Mouse (Mus musculus): ENCODE data around the gene Polr3c. TPM values are rescaled to one million over a fixed set of nuclear protein-coding genes. Genes with fewer than 3 reads are reported as not detected.

The Polr3c gene
- polyA plus RNA-seq, 1 experiment, result 42.9 TPM

DNA sequence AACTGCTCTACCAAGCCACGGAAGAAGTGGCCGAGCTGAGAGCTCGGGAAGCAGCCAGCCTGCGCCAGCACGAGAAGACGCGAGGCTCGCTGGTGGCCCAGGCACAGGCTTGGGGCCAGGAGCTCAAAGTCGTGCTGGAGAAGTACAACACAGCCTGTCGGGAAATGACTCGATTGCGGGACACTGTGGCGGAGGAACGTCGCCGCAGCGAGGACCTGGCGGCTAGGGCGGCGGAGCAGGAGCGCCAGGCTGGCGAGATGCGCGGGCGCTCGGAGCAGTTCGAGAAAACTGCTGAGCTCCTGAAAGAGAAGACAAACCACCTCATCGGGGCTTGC lies 42.6 kb downstream of the Polr3c start:
- H3K27me3 ChIP-seq (ENCODE audit: control insufficient read depth, insufficient read depth, low read length), result no peaks in the 10 kb centered on the region; the same call in 1 of the 2 replicates
- DNase-seq, result peak in 1 of 2 experiments; percentile 32
- 34% methylated on average over 28 of the region's 28 CpGs for WGBS
- H3K4me3 ChIP-seq (replicated peaks; ENCODE audit: insufficient read depth, low read depth, low read length), result peak overlapping the region; percentile 6
- no peak for TF ChIP-seq POLR2A (IDR thresholded peaks at IDR 0.05; ENCODE audit: borderline replicate concordance, insufficient read depth, low read length)
- TF ChIP-seq CTCF (IDR thresholded peaks at IDR 0.05; ENCODE audit: borderline replicate concordance, insufficient read depth, low read depth, low read length), result no peak
- no peak overlapping the region for H3K27ac ChIP-seq (ENCODE audit: insufficient read depth, low read length)
- no peaks in the 10 kb centered on the region for H3K4me1 ChIP-seq (ENCODE audit: control insufficient read depth, insufficient read depth, low read length)

- no peak overlapping the region for H3K27ac ChIP-seq (ENCODE audit: insufficient read depth, low read length)
- no peak for TF ChIP-seq POLR2A (IDR thresholded peaks at IDR 0.05; ENCODE audit: borderline replicate concordance, insufficient read depth, low read length)
- no peak for TF ChIP-seq CTCF (IDR thresholded peaks at IDR 0.05; ENCODE audit: borderline replicate concordance, insufficient read depth, low read depth, low read length)
- no peak for DNase-seq
- peak overlapping the region; percentile 6 for H3K4me3 ChIP-seq (replicated peaks; ENCODE audit: insufficient read depth, low read depth, low read length)
- 62% methylated on average over 17 of the region's 17 CpGs for WGBS
- no peaks in the 10 kb centered on the region for H3K4me1 ChIP-seq (ENCODE audit: control insufficient read depth, insufficient read depth, low read length)
- no peaks in the 10 kb centered on the region for H3K27me3 ChIP-seq (ENCODE audit: control insufficient read depth, insufficient read depth, low read length)
Observed at GRCm38 (mm10) chr3:96684151-96684821, 43.1 kb downstream of the Polr3c start.

DNA sequence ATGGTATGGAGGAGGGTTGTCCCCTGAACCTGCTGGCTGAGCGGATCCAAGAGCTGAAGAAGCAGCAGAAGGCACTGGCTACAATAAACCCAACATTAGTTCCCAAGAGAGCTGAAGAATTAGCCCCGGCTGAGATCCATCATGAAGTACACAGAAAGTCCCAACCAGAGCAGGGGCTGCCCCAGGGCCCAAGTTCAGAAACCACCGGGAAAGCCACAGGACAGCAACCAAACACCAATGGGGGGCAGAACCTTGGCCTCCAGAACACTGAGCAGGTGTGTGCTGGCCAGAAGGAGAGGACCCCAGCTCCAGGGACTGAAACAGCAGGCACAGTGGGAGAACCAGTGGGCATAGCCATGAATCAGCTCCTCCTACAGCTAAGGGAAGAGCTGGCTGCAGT lies 43.9 kb downstream of the Polr3c start:
- no peak for TF ChIP-seq CTCF (IDR thresholded peaks at IDR 0.05; ENCODE audit: borderline replicate concordance, insufficient read depth, low read depth, low read length)
- TF ChIP-seq POLR2A (IDR thresholded peaks at IDR 0.05; ENCODE audit: borderline replicate concordance, insufficient read depth, low read length), result no peak
- Histone ChIP-seq H3K4me3 (replicated peaks; ENCODE audit: insufficient read depth, low read depth, low read length) (no peak overlapping the region), H3K27ac (ENCODE audit: insufficient read depth, low read length) (no peak overlapping the region), H3K4me1 (ENCODE audit: control insufficient read depth, insufficient read depth, low read length) (no peaks in the 10 kb centered on the region), H3K27me3 (ENCODE audit: control insufficient read depth, insufficient read depth, low read length) (no peaks in the 10 kb centered on the region)
- 75% methylated on average over 3 of the region's 3 CpGs for WGBS
- DNase-seq, result no peak

DNA sequence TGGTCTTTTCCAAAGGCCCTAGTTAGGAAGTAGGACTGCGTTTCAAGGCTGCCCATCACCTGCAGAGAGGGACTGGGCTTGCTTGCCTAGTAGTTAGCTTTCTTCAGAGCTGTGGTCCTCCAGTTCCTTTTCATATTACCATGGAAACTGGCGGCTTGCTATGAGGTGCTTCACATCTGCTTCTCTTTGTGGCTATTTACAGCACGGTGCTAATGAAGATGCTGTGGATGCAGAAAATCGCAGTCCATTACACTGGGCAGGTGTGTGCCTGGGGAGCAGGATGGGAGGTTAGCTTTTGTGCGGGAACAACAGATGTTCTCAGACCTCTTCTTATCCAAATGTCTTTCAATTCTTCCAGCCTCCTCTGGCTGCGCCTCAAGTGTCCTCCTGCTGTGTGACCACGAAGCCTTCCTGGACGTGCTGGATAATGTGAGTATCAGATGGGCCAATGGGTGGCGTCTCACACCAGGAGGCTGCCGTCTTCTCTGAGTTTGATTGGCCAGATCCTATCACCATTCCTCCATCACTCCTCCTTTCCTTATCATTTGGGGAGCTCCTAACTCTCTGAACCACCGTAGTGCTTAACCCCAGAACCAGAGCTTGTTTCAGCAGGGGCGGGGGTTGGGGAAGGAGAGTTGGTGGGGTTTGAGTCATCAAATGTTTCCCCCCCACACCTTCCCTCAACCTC lies 47.0 kb downstream of the Polr3c start:
- TF ChIP-seq CTCF (IDR thresholded peaks at IDR 0.05; ENCODE audit: borderline replicate concordance, insufficient read depth, low read depth, low read length) (no peak), POLR2A (IDR thresholded peaks at IDR 0.05; ENCODE audit: borderline replicate concordance, insufficient read depth, low read length) (no peak)
- Histone ChIP-seq H3K27ac (ENCODE audit: insufficient read depth, low read length) (no peak overlapping the region), H3K4me1 (ENCODE audit: control insufficient read depth, insufficient read depth, low read length) (no peaks in the 10 kb centered on the region), H3K27me3 (ENCODE audit: control insufficient read depth, insufficient read depth, low read length) (no peaks in the 10 kb centered on the region), H3K4me3 (replicated peaks; ENCODE audit: insufficient read depth, low read depth, low read length) (no peak overlapping the region)
- DNase-seq, result no peak
- 38% methylated on average over 12 of the region's 12 CpGs for WGBS

DNA sequence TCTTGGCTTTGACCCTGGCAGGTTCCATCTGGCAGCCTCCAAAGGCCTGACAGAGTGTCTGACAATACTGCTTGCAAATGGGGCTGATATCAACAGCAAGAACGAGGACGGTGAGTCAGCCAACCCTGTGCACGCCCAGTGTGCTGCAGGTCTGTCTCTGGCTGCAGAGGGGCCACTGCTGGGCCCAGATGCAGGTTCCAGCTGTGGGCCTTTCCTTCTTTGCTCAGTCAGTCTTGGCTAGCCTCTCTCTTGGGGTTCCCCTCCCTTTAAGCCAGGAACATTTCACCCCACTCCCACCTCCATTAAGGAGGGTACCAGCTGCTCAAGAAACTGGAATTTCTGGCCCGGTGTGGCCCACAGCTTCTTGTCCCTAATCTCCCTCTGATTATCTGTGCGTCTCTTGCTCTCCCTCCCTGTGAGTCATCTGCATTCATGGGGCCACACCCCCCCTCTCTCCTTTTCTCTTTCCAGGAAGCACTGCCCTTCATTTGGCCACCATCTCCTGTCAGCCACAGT lies 48.2 kb downstream of the Polr3c start:
- H3K4me3 ChIP-seq (replicated peaks; ENCODE audit: insufficient read depth, low read depth, low read length), result no peak overlapping the region
- H3K4me1 ChIP-seq (ENCODE audit: control insufficient read depth, insufficient read depth, low read length), result no peaks in the 10 kb centered on the region
- H3K27me3 ChIP-seq (ENCODE audit: control insufficient read depth, insufficient read depth, low read length), result no peaks in the 10 kb centered on the region
- 45% methylated on average over 5 of the region's 5 CpGs for WGBS
- DNase-seq, result no peak
- TF ChIP-seq POLR2A (IDR thresholded peaks at IDR 0.05; ENCODE audit: borderline replicate concordance, insufficient read depth, low read length) (no peak), CTCF (IDR thresholded peaks at IDR 0.05; ENCODE audit: borderline replicate concordance, insufficient read depth, low read depth, low read length) (no peak)
- no peak overlapping the region for H3K27ac ChIP-seq (ENCODE audit: insufficient read depth, low read length)

DNA sequence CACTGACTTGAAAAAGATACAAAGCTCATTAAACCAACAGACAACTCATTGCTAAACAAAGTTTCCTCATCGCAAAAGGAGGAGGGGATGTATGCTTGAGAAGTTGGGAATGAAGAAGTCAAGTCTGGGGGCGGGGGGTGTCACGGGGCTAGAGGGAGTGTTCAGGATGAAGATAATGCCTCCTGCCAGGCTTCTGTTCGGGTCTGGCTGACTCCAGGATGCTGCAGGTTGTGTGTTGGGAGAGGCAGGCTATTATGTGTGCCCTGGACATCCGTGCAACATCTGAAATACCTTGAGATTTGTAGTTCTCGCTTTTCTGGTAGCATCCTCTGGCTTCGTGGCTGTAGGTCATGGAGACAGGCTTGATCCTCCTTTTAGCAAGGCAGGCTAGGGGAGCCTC lies 49.0 kb downstream of the Polr3c start:
- 68% methylated on average over 7 of the region's 7 CpGs for WGBS
- TF ChIP-seq CTCF (IDR thresholded peaks at IDR 0.05; ENCODE audit: borderline replicate concordance, insufficient read depth, low read depth, low read length) (no peak), POLR2A (IDR thresholded peaks at IDR 0.05; ENCODE audit: borderline replicate concordance, insufficient read depth, low read length) (no peak)

DNA sequence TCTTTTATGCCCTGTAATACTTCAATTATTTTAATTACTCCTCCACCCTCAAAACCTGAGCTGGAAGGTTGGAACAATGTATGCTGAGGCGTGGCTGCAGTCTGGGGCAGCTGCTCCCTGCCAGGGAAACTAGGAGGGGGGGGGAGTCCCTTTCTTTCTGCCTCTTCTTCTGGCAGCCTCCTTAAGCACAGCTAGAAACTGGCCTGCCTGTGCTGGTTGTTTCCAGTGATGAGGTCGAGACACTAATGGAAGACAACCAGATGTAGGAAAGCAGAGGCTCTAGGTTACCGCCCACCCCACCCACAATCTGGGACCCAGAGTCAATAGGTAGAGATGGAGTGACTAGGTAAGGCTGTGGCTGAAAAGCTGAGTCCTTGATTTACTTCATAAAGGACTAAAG lies 51.7 kb downstream of the Polr3c start:
- no peaks in the 10 kb centered on the region for H3K4me1 ChIP-seq (ENCODE audit: control insufficient read depth, insufficient read depth, low read length)
- H3K27ac ChIP-seq (ENCODE audit: insufficient read depth, low read length), result no peak overlapping the region
- DNase-seq, result no peak
- WGBS, result 46% methylated on average over 3 of the region's 3 CpGs
- H3K4me3 ChIP-seq (replicated peaks; ENCODE audit: insufficient read depth, low read depth, low read length), result no peak overlapping the region
- TF ChIP-seq CTCF (IDR thresholded peaks at IDR 0.05; ENCODE audit: borderline replicate concordance, insufficient read depth, low read depth, low read length) (no peak), POLR2A (IDR thresholded peaks at IDR 0.05; ENCODE audit: borderline replicate concordance, insufficient read depth, low read length) (no peak)
- no peaks in the 10 kb centered on the region for H3K27me3 ChIP-seq (ENCODE audit: control insufficient read depth, insufficient read depth, low read length)

More for the DNA sequence above, 49.0 kb downstream of the Polr3c start:
- H3K27me3 ChIP-seq (ENCODE audit: control insufficient read depth, insufficient read depth, low read length), result no peaks in the 10 kb centered on the region
- no peak overlapping the region for H3K27ac ChIP-seq (ENCODE audit: insufficient read depth, low read length)
- H3K4me3 ChIP-seq (replicated peaks; ENCODE audit: insufficient read depth, low read depth, low read length), result no peak overlapping the region
- H3K4me1 ChIP-seq (ENCODE audit: control insufficient read depth, insufficient read depth, low read length), result no peaks in the 10 kb centered on the region
- no peak for DNase-seq

DNA sequence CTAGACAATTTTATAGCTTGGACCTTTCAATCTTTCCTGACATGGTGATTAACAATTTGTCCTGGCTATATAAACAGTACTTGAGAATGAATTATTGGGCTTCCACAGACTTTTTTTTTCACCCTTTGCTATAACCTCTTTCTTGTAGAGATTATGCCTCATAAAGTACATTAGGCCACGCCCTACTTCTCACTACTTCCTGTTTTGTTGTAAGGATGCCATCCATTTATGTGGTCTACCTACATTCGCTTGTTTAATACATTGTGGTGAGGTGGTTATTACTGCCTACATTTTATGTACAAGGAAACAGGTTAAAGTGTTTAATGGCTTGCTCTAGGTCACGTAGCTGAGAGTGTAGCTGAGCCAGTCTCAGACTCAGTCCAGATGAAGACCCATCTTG lies 52.3 kb downstream of the Polr3c start:
- no peak for DNase-seq
- 88% methylated on average over 3 of the region's 3 CpGs for WGBS
- H3K27ac ChIP-seq (ENCODE audit: insufficient read depth, low read length), result no peak overlapping the region
- no peaks in the 10 kb centered on the region for H3K4me1 ChIP-seq (ENCODE audit: control insufficient read depth, insufficient read depth, low read length)
- no peak for TF ChIP-seq POLR2A (IDR thresholded peaks at IDR 0.05; ENCODE audit: borderline replicate concordance, insufficient read depth, low read length)
- no peak for TF ChIP-seq CTCF (IDR thresholded peaks at IDR 0.05; ENCODE audit: borderline replicate concordance, insufficient read depth, low read depth, low read length)
- H3K27me3 ChIP-seq (ENCODE audit: control insufficient read depth, insufficient read depth, low read length), result no peaks in the 10 kb centered on the region
- no peak overlapping the region for H3K4me3 ChIP-seq (replicated peaks; ENCODE audit: insufficient read depth, low read depth, low read length)
